Mouse (Mus musculus) brain, embryonic 14.5 days (tissue): ENCODE measurements around the gene Smim6.

ENCODE experiments used
- CTCF ChIP-seq: fragments of 200-500 bp; IDR thresholded peaks from 2 replicates; pipeline ENCODE4 v1.5.1; 2012; ENCODE audit warnings: inconsistent platforms, mild to moderate bottlenecking, moderate library complexity, borderline replicate concordance; ENCODE audit not compliant: insufficient read depth, insufficient read length; ENCODE audit errors: extremely low read depth
- POLR2A ChIP-seq: fragments of 200-500 bp; IDR thresholded peaks from 2 replicates; pipeline ENCODE4 v1.6.1; 2012; ENCODE audit warnings: mild to moderate bottlenecking, inconsistent platforms, borderline replicate concordance; ENCODE audit not compliant: poor library complexity, insufficient read depth, insufficient read length, severe bottlenecking; ENCODE audit errors: extremely low read depth

- TF ChIP-seq CTCF (no peak), POLR2A (no peak)
These were observed 18.0 kb downstream of the Smim6 start for GRCm38 (mm10) chr11:115929818-115930217.
